Mouse (Mus musculus) spleen, adult 2 months (tissue): ENCODE results near the gene Acot13.

Experiments
- CTCF ChIP-seq: fragments of 200-500 bp; IDR thresholded peaks from 2 replicates; pipeline ENCODE4 v1.5.1; 2011; ENCODE audit warnings: mild to moderate bottlenecking, inconsistent platforms; ENCODE audit not compliant: insufficient read depth, insufficient read length, insufficient replicate concordance; ENCODE audit errors: extremely low read depth
- POLR2A ChIP-seq: fragments of 200-500 bp; IDR thresholded peaks from 2 replicates; pipeline ENCODE4 v1.6.1; 2011; ENCODE audit warnings: low read depth, low read length, inconsistent platforms

GRCm38 (mm10) chr13:24831353-24832130 lies at the start of gene Acot13, which contains the start of gene Tdp2:
- TF ChIP-seq CTCF (no peak), POLR2A (peak; percentile 93)
